Mouse (Mus musculus) kidney, adult 2 months (tissue): ENCODE data around the gene Cd48.

Source experiments
- CTCF ChIP-seq: fragments of 200-500 bp; conservative IDR thresholded peaks from 2 replicates; pipeline ENCODE4 v1.5.1; 2011; ENCODE audit warnings: low read depth, mild to moderate bottlenecking, control low read depth, low read length, moderate library complexity, mixed read lengths; ENCODE audit not compliant: insufficient read depth, insufficient read length
- POLR2A ChIP-seq: fragments of 200-500 bp; IDR thresholded peaks from one replicate; pipeline ENCODE4 v1.6.1; 2011; ENCODE audit warnings: low read depth, low read length, control low read depth

DNA sequence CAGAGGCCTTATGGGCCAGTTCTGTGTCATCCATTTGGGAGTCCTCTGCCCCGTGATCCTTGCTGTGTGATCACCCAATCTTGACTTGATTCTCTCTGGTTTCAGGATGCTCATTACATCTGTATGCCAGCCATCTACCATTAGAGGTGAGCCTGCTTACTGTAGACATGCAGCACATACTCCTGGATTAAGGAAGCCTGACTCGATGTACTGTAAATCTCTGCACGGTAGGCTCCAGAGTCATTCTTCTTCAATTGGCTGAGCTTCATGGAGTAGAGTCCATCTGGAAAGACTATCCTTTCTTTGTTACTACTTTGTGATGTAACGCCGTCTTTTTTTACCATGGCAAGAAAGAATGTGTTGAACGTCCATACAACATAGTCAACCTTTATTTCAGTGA lies 41.0 kb upstream of the Cd48 start:
- no peak for TF ChIP-seq CTCF
- no peak for TF ChIP-seq POLR2A
